Mouse (Mus musculus) subcutaneous adipose tissue, adult 2 months (tissue): ENCODE measurements around the gene Rnase2b. TPM values are rescaled to one million over a fixed set of nuclear protein-coding genes. Genes with fewer than 3 reads are reported as not detected.

Source experiments
- polyA plus RNA-seq: library from polyadenylated mRNA; depleted of rRNA; stranded (reverse); fragments of >200 nt; gene quantifications from 2 replicates; pipeline ENCODE4 v1.2.3, GENCODE M21; 2012; ENCODE audit warnings: low replicate concordance; rRNA removed

Gene Rnase2b
- polyA plus RNA-seq: not detected in 2 replicates

DNA sequence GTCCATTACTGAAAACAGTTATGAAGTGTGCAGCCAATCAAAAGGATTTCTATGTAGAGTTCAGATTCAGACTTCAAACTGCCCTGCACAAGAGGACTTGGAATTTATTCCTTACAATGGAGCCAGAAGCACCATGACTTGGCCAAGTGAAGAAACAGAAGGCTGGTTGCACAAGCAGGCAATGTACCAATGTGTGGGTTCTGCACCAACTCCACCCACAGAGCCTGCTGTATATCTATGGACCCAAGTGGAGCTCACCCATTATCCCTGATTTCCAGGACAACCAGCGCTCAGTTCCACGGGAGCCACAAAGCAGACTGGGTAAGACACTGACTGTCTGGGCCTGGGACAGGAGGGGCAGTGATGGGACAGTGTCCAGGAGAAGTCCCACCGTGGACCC, at the start of gene Rnase2b:
Gene Rnase2b (plus strand): TSS at position 285 of the 400 bp plus-strand sequence.

DNA sequence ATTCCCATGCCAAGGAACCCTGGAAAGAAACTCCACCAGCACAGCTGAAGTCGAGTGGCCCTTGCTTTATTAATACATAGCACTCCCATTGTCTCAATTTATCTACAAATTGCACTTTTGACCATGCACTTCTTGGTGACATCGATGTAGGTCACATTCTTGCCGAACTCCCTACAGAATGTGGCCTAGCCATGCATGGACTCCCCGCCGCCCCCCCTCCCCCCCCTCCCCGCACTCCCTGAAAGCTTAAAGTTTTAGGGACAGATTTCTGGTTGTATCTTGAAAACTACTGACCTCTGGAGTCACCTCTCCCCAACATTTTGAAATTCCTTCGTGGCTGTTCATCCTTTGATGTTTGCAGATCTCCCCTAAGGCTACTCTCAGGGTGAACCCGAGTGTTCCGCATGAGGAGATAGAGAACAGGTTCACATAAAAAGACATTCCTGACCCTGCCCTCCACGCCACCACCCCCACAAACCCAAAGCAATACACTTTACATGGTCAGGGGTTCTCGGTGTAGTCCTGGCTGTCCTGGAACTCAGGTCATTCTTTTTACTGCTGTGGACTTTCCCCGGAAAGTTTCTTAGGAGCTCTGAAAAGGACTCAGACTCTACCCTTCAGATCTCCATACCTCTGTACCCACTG, 48.0 kb upstream of the Rnase2b start, which contains the start of gene Eddm3b:
Gene Eddm3b (plus strand): TSS at position 511 of the 645 bp plus-strand sequence.

GRCm38 (mm10) chr14:51146685-51147084, 15.4 kb upstream of the Rnase2b start, which contains the start of gene Rnase1:
Rnase1 (minus strand) TSS chr14:51146785.

DNA sequence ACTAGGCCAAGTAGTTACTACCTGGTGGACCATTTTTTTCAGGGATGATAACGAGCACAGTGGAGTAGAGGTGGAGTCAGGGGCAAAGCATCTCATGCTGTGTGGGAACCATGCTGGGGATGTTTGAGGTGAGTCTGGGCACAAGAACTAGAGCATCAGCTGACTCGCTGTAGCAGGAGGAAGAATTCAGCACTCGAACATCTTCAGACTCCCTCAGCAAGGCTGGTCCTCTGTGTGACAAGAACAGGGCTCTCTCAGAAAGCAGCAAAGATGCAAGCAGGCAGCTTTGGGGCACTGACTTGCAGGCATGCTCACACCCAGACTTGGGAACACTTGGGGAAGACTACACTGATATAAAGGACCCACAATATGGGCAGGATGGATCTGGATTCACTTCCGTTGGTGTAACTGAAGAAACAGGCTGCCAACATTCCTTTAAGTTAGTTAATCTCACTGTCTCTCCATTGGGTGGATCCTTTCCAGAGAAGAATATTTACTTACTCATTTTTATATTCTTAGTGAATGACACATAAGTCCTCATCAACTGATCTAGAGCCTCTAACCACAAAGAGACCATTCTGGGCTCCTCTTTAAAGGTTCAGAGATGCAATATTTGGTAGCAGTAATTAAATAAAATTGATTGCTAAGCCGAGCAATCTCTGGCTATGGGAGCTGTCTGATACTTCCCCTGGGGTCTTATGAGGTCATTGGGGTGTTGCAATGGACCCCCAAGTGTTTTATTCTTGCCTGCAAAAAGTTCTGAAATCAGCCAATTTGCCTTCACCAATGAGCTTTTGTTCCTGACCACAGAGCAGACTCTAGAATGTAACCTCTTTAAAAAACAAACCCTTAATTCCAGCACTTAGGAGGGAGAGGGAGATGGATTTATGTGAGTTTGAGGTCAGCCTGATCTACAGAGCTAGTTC, 37.3 kb downstream of the Rnase2b start, which contains the start of gene Ang2:
Gene Ang2 (minus strand): TSS at position 51 of the 926 bp plus-strand sequence.

GRCm38 (mm10) chr14:51203115-51203514, 41.1 kb downstream of the Rnase2b start, which contains the start of gene Ear14:
Ear14 (plus strand) TSS chr14:51203391.

Other genes starting within 250 kb of the Rnase2b start
- 96.7 and 170 TPM in 2 replicates for gene Osgep, start 237.4 kb upstream of the Rnase2b start, polyA plus RNA-seq
- 50.6 and 81.1 TPM in 2 replicates for gene Apex1, start 237.3 kb upstream of the Rnase2b start, polyA plus RNA-seq
- 98.7 and 110 TPM in 2 replicates for gene Pip4p1, start 231.4 kb upstream of the Rnase2b start, polyA plus RNA-seq
- 65.9 and 76.6 TPM in 2 replicates for gene Pnp, start 231.2 kb upstream of the Rnase2b start, polyA plus RNA-seq
- gene Gm49342, start 217.7 kb upstream of the Rnase2b start, polyA plus RNA-seq: 54.4 and 76.0 TPM in 2 replicates
- gene Pnp2, start 206.3 kb upstream of the Rnase2b start, polyA plus RNA-seq: 2.7 and 4.3 TPM in 2 replicates
- gene Rnase10, start 154.5 kb upstream of the Rnase2b start, polyA plus RNA-seq: 0.47 and 0.87 TPM in 2 replicates
- 0.10 and 0.30 TPM in 2 replicates for gene Rnase9, start 120.4 kb upstream of the Rnase2b start, polyA plus RNA-seq
- not detected in 2 replicates for gene Rnase11, start 112.1 kb upstream of the Rnase2b start, polyA plus RNA-seq
- 0.72 TPM in 1 of 2 replicates, not detected in the other for gene Rnase12, start 104.6 kb upstream of the Rnase2b start, polyA plus RNA-seq
- gene Olfr750, start 87.8 kb upstream of the Rnase2b start, polyA plus RNA-seq: not detected in 2 replicates
- gene Rnase4, start 71.2 kb upstream of the Rnase2b start, polyA plus RNA-seq: 351 and 371 TPM in 2 replicates
- 28.9 and 32.3 TPM in 2 replicates for gene Ang, start 71.1 kb upstream of the Rnase2b start, polyA plus RNA-seq
- gene Eddm3b, start 47.8 kb upstream of the Rnase2b start, polyA plus RNA-seq: not detected in 2 replicates
- 8.0 and 12.6 TPM in 2 replicates for gene Rnase6, start 38.4 kb upstream of the Rnase2b start, polyA plus RNA-seq
- 0.24 and 3.5 TPM in 2 replicates for gene Rnase1, start 15.5 kb upstream of the Rnase2b start, polyA plus RNA-seq
- not detected in 2 replicates for gene Ang2, start 36.9 kb downstream of the Rnase2b start, polyA plus RNA-seq
- not detected in 2 replicates for gene Ear14, start 41.1 kb downstream of the Rnase2b start, polyA plus RNA-seq
- gene Rnase2a, start 93.9 kb downstream of the Rnase2b start, polyA plus RNA-seq: 0.21 and 14.8 TPM in 2 replicates
- gene Gm7247, start 199.5 kb downstream of the Rnase2b start, polyA plus RNA-seq: not detected in 2 replicates
- not detected in 2 replicates for gene Vmn2r88, start 248.6 kb downstream of the Rnase2b start, polyA plus RNA-seq